Mouse (Mus musculus) NIH3T3 (cell line): ENCODE measurements at regions not wholly inside any gene's neighbourhood (a gene's known extent, or its start where the extent isn't known, plus 50 kb on each side); places are given as distances from the start of the nearest gene placed in this dataset.

Experiments used
- DNase-seq: peaks from one replicate; pipeline ENCODE4 v3.0.0-alpha.2; 2012; ENCODE audit warnings: low read depth

- no peak for DNase-seq
Observed at GRCm38 (mm10) chr6:32739162-32739745, 151.3 kb upstream of the Plxna4 start.

DNA sequence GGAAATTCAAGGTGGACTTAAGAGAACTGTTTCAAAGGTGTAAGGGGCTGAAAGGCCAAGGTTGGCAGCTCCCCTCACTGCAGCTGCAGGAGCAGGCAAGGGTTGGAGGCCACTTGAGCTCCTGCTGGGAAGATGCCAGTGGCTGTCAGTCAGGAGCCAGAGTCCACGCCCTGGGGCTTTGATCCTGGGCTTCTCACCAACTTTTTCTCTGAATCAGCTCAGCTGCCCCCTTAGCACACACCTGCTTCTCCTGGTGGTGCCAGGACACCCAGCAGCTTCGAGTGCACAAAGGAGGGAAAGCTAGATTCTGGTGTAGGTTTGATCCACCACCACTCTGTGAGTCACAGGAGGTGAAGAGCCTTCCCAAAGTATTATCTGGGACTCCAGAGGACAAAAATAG, 140.7 kb upstream of the Plxna4 start:
- peak; percentile 64 for DNase-seq

DNA sequence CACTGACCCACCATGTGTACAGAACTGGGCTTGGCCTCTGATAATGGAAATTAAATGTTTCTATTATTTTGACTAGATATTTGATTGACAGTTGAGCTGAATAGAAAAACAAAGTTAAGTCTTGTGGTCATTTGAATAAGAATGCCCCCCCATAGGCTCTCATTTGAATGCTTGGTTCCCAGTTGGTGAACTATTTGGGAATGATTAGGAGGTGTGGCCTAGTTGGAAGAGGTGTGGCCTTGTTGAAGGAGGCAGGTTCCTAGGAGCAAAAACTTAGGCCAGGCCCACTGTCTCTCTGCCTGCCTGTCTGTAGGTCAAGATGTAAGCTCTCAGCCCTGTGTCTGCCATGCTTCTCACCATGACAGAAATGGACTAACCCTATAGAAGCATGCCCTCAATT, 138.6 kb upstream of the Plxna4 start:
- DNase-seq = no peak

- DNase-seq = no peak
Observed at GRCm38 (mm10) chr6:32717860-32718259, 129.9 kb upstream of the Plxna4 start.

- no peak for DNase-seq
Observed at GRCm38 (mm10) chr6:32715137-32715536, 127.1 kb upstream of the Plxna4 start.

DNA sequence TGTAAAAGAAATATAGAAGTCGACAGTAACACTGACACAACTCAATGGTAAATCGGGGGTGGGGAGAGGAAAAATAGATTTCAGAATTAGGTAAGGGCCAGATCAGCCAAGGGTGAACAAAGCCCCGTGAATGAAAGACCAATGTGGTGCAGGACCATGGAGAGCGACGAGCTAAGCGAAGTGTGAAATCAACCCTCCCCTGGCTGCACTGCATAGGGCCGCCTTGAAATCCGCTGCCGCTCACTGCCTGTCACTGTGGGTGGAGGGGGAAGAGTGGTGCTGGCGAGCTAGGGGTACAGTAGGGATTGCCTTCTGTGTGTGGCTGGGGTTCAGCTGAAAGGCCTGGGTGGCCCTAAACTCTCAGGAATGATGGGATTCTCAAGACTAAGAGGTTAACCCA, 122.2 kb upstream of the Plxna4 start:
- DNase-seq = peak; percentile 89

- peak; percentile 57 for DNase-seq
Observed at GRCm38 (mm10) chr6:32709566-32709965, 121.6 kb upstream of the Plxna4 start.

DNA sequence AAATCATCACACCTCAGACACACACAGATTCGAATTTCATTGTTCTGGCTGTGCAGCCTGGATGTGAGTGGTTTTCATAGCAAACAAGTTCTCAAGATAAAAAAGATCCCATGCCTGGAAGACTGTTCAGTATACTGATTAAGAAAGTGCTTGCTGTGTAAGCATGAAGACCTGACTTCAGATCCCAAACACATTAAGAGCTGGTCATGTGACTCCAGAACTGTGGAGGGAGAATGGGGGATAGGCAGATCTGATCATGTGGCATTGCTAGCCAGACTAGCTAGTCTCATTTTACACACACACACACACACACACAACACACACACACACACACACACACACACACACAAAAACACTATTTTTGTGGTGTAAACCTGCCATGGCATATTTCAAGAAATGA, 119.4 kb upstream of the Plxna4 start:
- DNase-seq = peak; percentile 26

DNA sequence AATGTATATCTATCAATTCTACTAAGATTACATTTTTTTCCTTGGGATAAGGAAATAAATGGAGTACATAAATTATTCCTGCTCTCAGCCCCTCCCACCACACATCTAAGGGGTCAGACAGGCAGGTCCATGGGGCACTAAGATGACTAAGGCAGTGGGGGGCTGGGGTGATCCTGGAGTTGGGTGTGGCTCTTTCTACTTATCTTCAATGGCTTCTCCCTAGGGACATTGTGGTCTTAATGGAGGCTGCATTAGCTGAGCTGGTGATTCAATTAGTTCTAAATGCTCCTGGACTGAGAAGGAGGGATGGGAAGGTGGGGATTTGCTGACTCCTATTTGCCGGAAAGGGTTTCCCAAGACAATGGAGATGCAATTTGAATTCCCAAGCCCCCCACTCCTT, 118.4 kb upstream of the Plxna4 start:
- peak; percentile 75 for DNase-seq

DNA sequence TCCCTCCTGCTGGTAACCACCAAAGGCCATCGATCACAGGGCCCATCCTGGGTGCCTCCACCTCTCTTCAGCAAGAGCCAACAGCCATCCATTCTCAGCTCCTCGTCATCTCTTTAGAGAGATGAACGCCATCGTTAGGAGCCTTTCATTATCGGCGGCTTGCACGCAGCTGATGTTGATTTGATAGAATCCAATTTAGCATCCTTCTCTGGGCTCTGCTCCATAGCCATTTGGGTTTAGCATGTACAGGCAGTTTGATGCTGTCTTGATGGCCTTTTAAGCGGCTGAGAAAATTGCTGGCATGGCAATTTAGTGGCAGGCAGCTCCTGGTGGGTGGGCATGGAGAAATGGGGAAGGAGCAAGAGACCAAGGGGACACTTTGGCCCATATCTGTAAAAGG, 115.5 kb upstream of the Plxna4 start:
- DNase-seq = no peak

GRCm38 (mm10) chr6:32702245-32702791, 114.3 kb upstream of the Plxna4 start:
- no peak for DNase-seq

DNA sequence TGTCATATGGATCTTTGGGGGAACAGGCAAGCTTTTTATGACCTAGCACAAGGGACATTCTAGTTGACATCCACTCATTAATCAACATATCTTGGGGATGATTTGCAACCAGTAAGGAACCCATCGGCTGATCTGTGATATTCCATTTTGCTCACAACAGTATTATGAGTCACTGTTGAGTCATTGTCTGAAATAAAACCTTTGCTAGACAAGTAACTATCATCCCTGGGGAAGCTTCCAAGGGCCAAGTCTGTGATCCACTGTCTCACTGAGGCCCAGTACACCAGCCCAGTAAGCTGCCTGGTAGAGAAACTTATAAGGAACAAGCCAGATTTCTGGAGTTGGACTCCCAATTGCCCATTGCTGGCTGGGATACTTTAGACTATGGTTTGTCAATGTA, 111.8 kb upstream of the Plxna4 start:
- DNase-seq = peak; percentile 63

GRCm38 (mm10) chr6:32697771-32698270, 109.8 kb upstream of the Plxna4 start:
- peak; percentile 72 for DNase-seq

DNA sequence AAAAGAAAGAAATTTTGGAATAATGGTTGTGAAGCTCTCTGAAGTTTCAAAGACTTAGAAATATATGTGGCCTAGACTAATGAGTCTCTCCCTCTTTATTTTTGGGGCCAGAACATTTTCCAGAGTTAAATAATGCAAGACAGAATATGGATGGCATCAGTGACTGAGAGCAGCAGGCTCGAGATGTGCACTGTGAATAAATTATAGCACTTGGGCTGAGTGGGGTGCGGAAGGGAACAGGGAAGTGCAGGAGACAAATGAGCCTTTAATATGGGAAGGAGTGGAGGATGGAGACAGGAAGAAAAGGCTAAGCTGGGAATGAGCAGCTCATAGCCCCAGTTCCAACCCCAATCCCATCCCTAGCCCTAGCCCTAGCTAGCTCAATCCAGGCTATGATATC, 108.0 kb upstream of the Plxna4 start:
- no peak for DNase-seq

DNA sequence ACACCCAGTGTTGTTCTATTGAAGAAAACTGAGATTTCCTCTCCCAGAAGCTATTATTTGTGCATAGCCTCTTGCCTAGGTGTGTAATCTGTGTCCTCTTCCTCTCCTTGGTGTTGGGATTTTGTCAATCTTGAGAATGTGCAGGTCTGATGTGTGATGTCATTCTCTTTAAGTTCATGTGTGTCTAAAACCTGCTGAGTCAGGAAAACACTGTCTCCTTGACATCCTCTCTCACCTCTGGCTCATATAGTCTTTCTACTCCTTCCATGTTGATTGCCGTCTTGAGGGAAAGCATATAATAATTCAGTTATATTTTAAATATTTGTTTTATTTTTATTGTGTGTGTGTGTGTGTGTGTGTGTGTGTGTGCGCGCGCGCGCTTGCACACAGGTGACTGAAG, 84.6 kb upstream of the Plxna4 start:
- no peak for DNase-seq

DNA sequence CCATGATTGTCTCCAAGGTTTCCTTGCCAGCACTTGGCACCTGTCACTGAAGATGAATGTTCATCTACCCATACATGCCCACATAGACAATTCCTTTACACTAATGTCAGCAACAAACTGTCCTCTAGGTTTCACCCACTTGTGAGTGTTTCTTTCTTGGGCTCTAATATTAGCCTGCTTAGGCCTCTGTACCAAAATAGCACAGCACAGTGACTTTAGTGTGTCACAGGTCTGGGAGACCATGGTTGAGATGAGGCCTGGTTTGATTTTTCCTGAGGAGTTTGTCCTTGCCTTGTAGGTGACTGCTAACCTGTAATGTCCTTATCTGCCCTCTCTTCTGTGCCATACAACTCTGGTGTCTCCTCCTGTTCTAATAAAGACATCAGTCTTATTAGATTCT, 71.8 kb upstream of the Plxna4 start:
- no peak for DNase-seq

GRCm38 (mm10) chr6:32657378-32657777, 69.4 kb upstream of the Plxna4 start:
- peak; percentile 21 for DNase-seq

DNA sequence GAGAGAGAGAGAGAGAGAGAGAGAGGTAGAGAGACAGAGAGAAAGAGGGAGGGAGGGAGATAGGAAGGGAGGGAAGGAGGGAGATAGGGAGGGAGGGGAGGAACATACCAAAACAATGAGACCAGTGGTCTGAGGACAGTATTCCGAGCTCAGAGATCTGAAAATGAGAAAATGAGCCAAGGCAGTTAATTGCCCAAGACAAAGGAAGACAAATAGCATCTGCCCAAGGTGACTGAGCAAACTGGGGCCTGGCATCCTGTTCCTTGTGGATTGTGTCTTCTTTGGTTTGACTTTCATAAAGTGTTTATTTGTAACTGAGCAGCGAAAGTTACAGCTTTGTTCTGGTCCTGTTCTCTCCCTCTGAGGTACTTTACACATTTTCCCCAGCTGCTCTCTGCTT, 66.2 kb upstream of the Plxna4 start:
- no peak for DNase-seq

DNA sequence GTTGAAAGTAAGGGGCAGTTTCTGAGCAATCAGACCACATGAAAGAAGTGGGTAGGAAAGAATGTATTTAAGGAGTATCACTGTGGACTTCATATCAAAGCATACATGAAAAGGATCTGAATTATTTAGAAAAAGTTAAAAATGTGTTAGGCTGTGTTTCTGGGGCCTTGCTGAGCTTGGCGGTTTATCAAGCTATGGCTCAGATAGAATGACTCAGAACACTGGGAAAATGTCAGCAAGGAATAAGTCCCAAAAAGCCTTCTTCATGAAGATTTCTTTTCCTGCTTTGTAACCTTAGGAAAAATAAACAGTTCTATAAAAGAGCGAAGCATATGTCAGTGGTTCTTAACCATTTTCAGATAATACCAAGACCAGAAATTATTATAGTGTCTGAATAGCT, 56.0 kb upstream of the Plxna4 start:
- peak; percentile 77 for DNase-seq

DNA sequence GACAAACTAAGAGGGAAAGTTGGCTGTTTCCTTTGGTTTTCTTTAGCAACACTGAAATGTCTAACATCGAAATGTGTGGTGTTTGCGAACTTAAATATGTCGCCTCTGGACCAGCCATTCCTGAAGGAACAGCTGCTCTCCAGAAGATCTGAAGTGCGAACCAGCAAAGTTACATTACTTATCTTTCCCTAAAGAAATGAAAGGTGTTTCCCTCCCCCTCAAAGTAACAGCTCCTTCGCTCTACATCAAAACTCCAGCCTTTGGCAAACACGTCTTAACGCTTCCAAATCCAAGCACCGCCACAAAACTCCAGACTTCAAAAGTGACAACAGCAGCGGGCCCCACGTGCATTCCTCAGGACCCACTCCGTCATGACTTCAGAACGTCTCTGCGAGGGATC, 50.9 kb upstream of the Plxna4 start:
- DNase-seq = no peak
